Mouse (Mus musculus) kidney, adult 8-10 months (tissue): Measurements from ENCODE around the gene Arl9.
A peak's percentile ranks its signal among the peaks of the same experiment; 100 is the strongest.
"Not testable (repeated sequence)": the region's sequence is repeated elsewhere in the genome, so short reads cannot be mapped to it uniquely, and the experiment has no call there.

ENCODE experiments used
- DNase-seq, 2 experiments: peaks; one replicate each; pipeline ENCODE4 v3.0.0; 2022

The Arl9 gene

GRCm38 (mm10) chr5:77004051-77004821 lies at the start of gene Arl9:
Arl9 (plus strand) TSS chr5:77004055.
- no peak for DNase-seq

- DNase-seq: no peak
Measured at GRCm38 (mm10) chr5:76954271-76954900, 49.5 kb upstream of the Arl9 start.

- DNase-seq: no peak
Measured at GRCm38 (mm10) chr5:76955474-76955873, 48.4 kb upstream of the Arl9 start.

GRCm38 (mm10) chr5:76957954-76958353 lies 45.9 kb upstream of the Arl9 start:
- DNase-seq: no peak

- DNase-seq: peak in 1 of 2 experiments; percentile 43
Measured at GRCm38 (mm10) chr5:76959587-76959986, 44.3 kb upstream of the Arl9 start.

GRCm38 (mm10) chr5:76962545-76962944 lies 41.3 kb upstream of the Arl9 start:
- no peak for DNase-seq

GRCm38 (mm10) chr5:76964651-76965050 lies 39.2 kb upstream of the Arl9 start:
- peak in 1 of 2 experiments; percentile 37 for DNase-seq

- DNase-seq: no peak
Measured at GRCm38 (mm10) chr5:76969250-76969649, 34.6 kb upstream of the Arl9 start.

GRCm38 (mm10) chr5:76971115-76971514 lies 32.7 kb upstream of the Arl9 start:
- DNase-seq: not testable (repeated sequence)

- DNase-seq: no peak
Measured at GRCm38 (mm10) chr5:76973488-76973887, 30.4 kb upstream of the Arl9 start.

GRCm38 (mm10) chr5:76974207-76974553 lies 29.7 kb upstream of the Arl9 start:
- DNase-seq: no peak

- DNase-seq: peak; percentile 67 to 78
Measured at GRCm38 (mm10) chr5:76974554-76975285, 29.1 kb upstream of the Arl9 start, which contains the start of gene Srp72. Srp72 (plus strand) TSS chr5:76974683.

GRCm38 (mm10) chr5:76975736-76976135 lies 28.1 kb upstream of the Arl9 start:
- DNase-seq: no peak

GRCm38 (mm10) chr5:76984015-76984414 lies 19.8 kb upstream of the Arl9 start:
- no peak for DNase-seq

GRCm38 (mm10) chr5:76990789-76991188 lies 13.1 kb upstream of the Arl9 start:
- no peak for DNase-seq

GRCm38 (mm10) chr5:76993174-76993814 lies 10.6 kb upstream of the Arl9 start:
- no peak for DNase-seq

GRCm38 (mm10) chr5:76998416-76998815 lies 5.4 kb upstream of the Arl9 start:
- DNase-seq: no peak

GRCm38 (mm10) chr5:77001192-77001591 lies 2.7 kb upstream of the Arl9 start:
- no peak for DNase-seq

- no peak for DNase-seq
Measured at GRCm38 (mm10) chr5:77010352-77010751, 6.5 kb downstream of the Arl9 start.

- no peak for DNase-seq
Measured at GRCm38 (mm10) chr5:77011082-77011481, 7.2 kb downstream of the Arl9 start.

- DNase-seq: no peak
Measured at GRCm38 (mm10) chr5:77013171-77013570, 9.3 kb downstream of the Arl9 start.

GRCm38 (mm10) chr5:77015544-77016482 lies 12.0 kb downstream of the Arl9 start, which contains the start of gene Thegl:
Thegl (plus strand) TSS chr5:77016023.
- peak; percentile 71 to 82 for DNase-seq
